9 mouse cellular contexts compared by ENCODE assay signal in the genomic region with DNA sequence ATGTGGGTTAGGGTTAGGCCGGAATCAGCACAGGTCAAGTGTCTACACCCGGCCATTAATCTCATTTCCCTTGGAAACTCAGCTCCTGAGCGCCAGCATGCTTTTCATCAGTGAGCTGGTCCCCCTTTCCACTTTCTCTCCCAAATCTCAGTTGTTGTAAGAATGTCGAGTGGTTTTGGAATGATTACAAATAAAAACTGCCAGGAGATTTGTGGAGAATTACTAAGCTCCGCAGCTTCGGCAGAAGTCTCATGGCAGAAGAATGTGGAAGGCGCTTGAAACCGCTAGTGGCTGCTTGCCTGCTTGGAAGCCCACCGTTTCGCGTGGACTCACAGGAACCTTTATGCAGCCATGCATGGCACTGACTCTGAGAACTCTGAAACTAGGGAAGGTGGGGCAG.
DNase-seq lines count a peak whose midpoint lies in the region; ATAC-seq and TF ChIP-seq lines count a peak whose summit lies in the region.
"Had no signal": no experiment of that assay in that cellular context is flagged by ENCODE, and none has a peak within 500 bp of the region (broad histone marks: within the 10 kb centered on the region; RNA-seq: fewer than 3 reads in every experiment).

No protein-coding gene starts in this region.

- CTCF ChIA-PET in Patski (lab: Charles Lee): interaction anchor here (0.9 to 1.3 kb wide), 3 partner anchors 14 to 99 kb away, joined by 3 to 4 read pairs (median 3); no protein-coding TSS in a partner anchor

- peaks cover 4% of the 10 kb centered on the region; the same call in 1 of the 2 replicates for H3K4me1 ChIP-seq in kidney, adult 2 months (ENCODE audit: control insufficient read depth, insufficient read depth, low read length)

- WGBS in kidney, adult 2 months: 38% methylated on average over 11 of the region's 11 CpGs

- DNase-seq in gastrocnemius, postnatal 10 days: peak; percentile 16
- DNase-seq in gastrocnemius, adult 8-10 months (ENCODE audit: low spot score in 2 of 2): no peak
- peak; percentile 25 to 41 for DNase-seq in kidney, postnatal 4 days
- no peak for DNase-seq in kidney, adult 2 months
- DNase-seq in Patski (ENCODE audit: low read depth, low spot score): peak; percentile 59
- peak; percentile 24 for DNase-seq in heart, postnatal 4 days
- DNase-seq in spleen, postnatal 10 days (ENCODE audit: low spot score in 2 of 2): no peak

- peak; percentile 81 for ATAC-seq in Patski
- ATAC-seq: CD4-positive, CD25-positive, alpha-beta regulatory T cell, adult 4 months had no signal

- POLR2A ChIA-PET in Patski (lab: Charles Lee): no interaction called here

- H3K27ac ChIP-seq in kidney, adult 2 months (ENCODE audit: insufficient read depth, low read depth, low read length): no peak overlapping the region

- no peak for TF ChIP-seq CTCF in kidney, adult 2 months (conservative IDR thresholded peaks at IDR 0.05; ENCODE audit: insufficient read depth, insufficient read length, low read depth, low read length)
- no peak for TF ChIP-seq CTCF in Patski (IDR thresholded peaks at IDR 0.05)

- in situ Hi-C loops in Patski (cut with MboI; ENCODE audit: low pct_unique_long_range_greater_than_20kb): loop anchor here (5.0 kb wide), 1 partner anchor 95 kb away; the partner anchor contains the start of gene Gpc4

- H3K36me3 ChIP-seq in kidney, adult 2 months (ENCODE audit: control insufficient read depth, insufficient read depth, low read length): no peaks in the 10 kb centered on the region

- no peak for TF ChIP-seq POLR2A in kidney, adult 2 months (IDR thresholded peaks at IDR 0.05; ENCODE audit: low read depth, low read length)

- no peaks in the 10 kb centered on the region for H3K27me3 ChIP-seq in kidney, adult 2 months (replicated peaks; ENCODE audit: control insufficient read depth, insufficient read depth, low read length)
- H3K27me3 ChIP-seq in Patski: peaks cover 5% of the 10 kb centered on the region

- no peak overlapping the region for H3K4me3 ChIP-seq in kidney, adult 2 months (ENCODE audit: insufficient read depth, low read depth, low read length)
- H3K4me3 ChIP-seq: myocyte had no signal

Comparison
In these comparisons a context has a peak if more than half of its experiments do, and no peak if none do; other contexts are left out.
1. DNase-seq: peak in gastrocnemius, postnatal 10 days (single experiment), kidney, postnatal 4 days (2 of 2), Patski (single experiment) and heart, postnatal 4 days (single experiment); none in gastrocnemius, adult 8-10 months (0 of 2), kidney, adult 2 months (single experiment) and spleen, postnatal 10 days (0 of 2).